Comparison of ENCODE assay signal across 23 mouse cellular contexts in genomic region chr6:5108494-5108893, GRCm38 (mm10).
DNase-seq lines count a peak whose midpoint lies in the region; ATAC-seq and TF ChIP-seq lines count a peak whose summit lies in the region.
"Had no signal": no experiment of that assay in that cellular context is flagged by ENCODE, and none has a peak within 500 bp of the region (broad histone marks: within the 10 kb centered on the region; RNA-seq: fewer than 3 reads in every experiment).

No protein-coding gene starts in this region.

- H3K9ac ChIP-seq in forebrain, embryonic 12.5 days, result no peak overlapping the region
- H3K9ac ChIP-seq in hindbrain, embryonic 14.5 days, result no peak overlapping the region
- no peak overlapping the region for H3K9ac ChIP-seq in limb, embryonic 11.5 days (ENCODE audit: low read length)
- H3K9ac ChIP-seq: forebrain, embryonic 13.5 days; forebrain, postnatal 0 days; heart, embryonic 12.5 days; hindbrain, embryonic 13.5 days had no signal

- intact Hi-C loops in left cerebral cortex, adult 2 months (cut with DNase I), result loop anchor here (2.0 kb wide), 1 partner anchor 206 kb away; the partner anchor contains the start of gene Ppp1r9a

- no peaks in the 10 kb centered on the region for H3K27me3 ChIP-seq in forebrain, embryonic 10.5 days (ENCODE audit: poor library complexity, severe bottlenecking)
- no peaks in the 10 kb centered on the region for H3K27me3 ChIP-seq in forebrain, embryonic 12.5 days
- no peaks in the 10 kb centered on the region for H3K27me3 ChIP-seq in hindbrain, embryonic 10.5 days (ENCODE audit: insufficient read depth, poor library complexity, severe bottlenecking)
- no peaks in the 10 kb centered on the region for H3K27me3 ChIP-seq in hindbrain, embryonic 14.5 days (ENCODE audit: control insufficient read depth, insufficient read depth, low read length)
- H3K27me3 ChIP-seq in embryonic facial prominence, embryonic 10.5 days (replicated peaks; ENCODE audit: low read depth, poor library complexity, severe bottlenecking), result no peaks in the 10 kb centered on the region
- H3K27me3 ChIP-seq in limb, embryonic 11.5 days (ENCODE audit: control insufficient read depth, insufficient read depth, low read length), result no peaks in the 10 kb centered on the region
- H3K27me3 ChIP-seq: forebrain, embryonic 13.5 days; heart, embryonic 12.5 days; hindbrain, embryonic 13.5 days had no signal

- H3K27ac ChIP-seq in forebrain, embryonic 10.5 days, result peak overlapping the region; percentile 66
- H3K27ac ChIP-seq in forebrain, embryonic 12.5 days, result no peak overlapping the region
- peak overlapping the region; percentile 71 for H3K27ac ChIP-seq in hindbrain, embryonic 10.5 days
- no peak overlapping the region for H3K27ac ChIP-seq in hindbrain, embryonic 14.5 days
- peak overlapping the region; percentile 72 for H3K27ac ChIP-seq in embryonic facial prominence, embryonic 10.5 days (replicated peaks)
- H3K27ac ChIP-seq in limb, embryonic 11.5 days (replicated peaks; ENCODE audit: low read depth, low read length), result peak overlapping the region; percentile 84
- no peak overlapping the region for H3K27ac ChIP-seq in left cerebral cortex, adult 2 months
- H3K27ac ChIP-seq: forebrain, embryonic 13.5 days; gastrocnemius, adult 2 months; hindbrain, embryonic 13.5 days had no signal

- no peak for ATAC-seq in forebrain, embryonic 12.5 days (ENCODE audit: low FRiP score)
- ATAC-seq in hindbrain, embryonic 14.5 days (ENCODE audit: low FRiP score), result no peak
- ATAC-seq in limb, embryonic 11.5 days (ENCODE audit: insufficient number of reproducible peaks, low FRiP score, low TSS enrichment, low read depth), result no peak
- ATAC-seq: CD4-positive, CD25-positive, alpha-beta regulatory T cell, adult 4 months; forebrain, embryonic 13.5 days; forebrain, postnatal 0 days; intestine, embryonic 16.5 days had no signal

- H3K36me3 ChIP-seq in forebrain, embryonic 10.5 days (replicated peaks), result no peaks in the 10 kb centered on the region
- no peaks in the 10 kb centered on the region for H3K36me3 ChIP-seq in forebrain, embryonic 12.5 days (replicated peaks)
- no peaks in the 10 kb centered on the region for H3K36me3 ChIP-seq in hindbrain, embryonic 10.5 days
- H3K36me3 ChIP-seq in hindbrain, embryonic 14.5 days (replicated peaks; ENCODE audit: control insufficient read depth, insufficient read depth), result no peaks in the 10 kb centered on the region
- H3K36me3 ChIP-seq in embryonic facial prominence, embryonic 10.5 days (replicated peaks), result no peaks in the 10 kb centered on the region
- no peaks in the 10 kb centered on the region for H3K36me3 ChIP-seq in limb, embryonic 11.5 days (ENCODE audit: control insufficient read depth, insufficient read depth, low read length)
- H3K36me3 ChIP-seq: G1E; heart, embryonic 12.5 days; hindbrain, embryonic 13.5 days had no signal

- no peak for DNase-seq in forebrain, embryonic 10.5 days (ENCODE audit: extremely low spot score, low spot score)
- DNase-seq in hindbrain, embryonic 10.5 days (ENCODE audit: low spot score), result no peak
- DNase-seq in hindbrain, embryonic 14.5 days (ENCODE audit: low spot score), result no peak
- DNase-seq in embryonic facial prominence, embryonic 10.5 days (ENCODE audit: low spot score), result no peak
- peak; percentile 56 for DNase-seq in limb, embryonic 11.5 days (ENCODE audit: low spot score)
- no peak for DNase-seq in adrenal gland, postnatal 14 days
- no peak for DNase-seq in left cerebral cortex, adult 2 months (ENCODE audit: extremely low spot score in 1 of 2, low spot score in 2 of 2)
- DNase-seq: adrenal gland, adult 8-10 months; B cell, adult 2 months; cerebellum, adult 11-12 months; cerebellum, adult 9-11 months; forebrain, postnatal 0 days; gastrocnemius, adult 2 months; gastrocnemius, postnatal 25 days; heart, postnatal 10 days; heart, postnatal 4 days had no signal

- H3K4me2 ChIP-seq in forebrain, embryonic 12.5 days, result no peak overlapping the region
- H3K4me2 ChIP-seq in hindbrain, embryonic 14.5 days (replicated peaks), result no peak overlapping the region
- H3K4me2 ChIP-seq in limb, embryonic 11.5 days (ENCODE audit: low read depth, severe bottlenecking), result no peak overlapping the region
- H3K4me2 ChIP-seq: forebrain, embryonic 13.5 days; heart, embryonic 12.5 days; hindbrain, embryonic 13.5 days had no signal

- TF ChIP-seq CTCF in left cerebral cortex, adult 2 months (IDR thresholded peaks at IDR 0.05), result no peak

- H3K9me3 ChIP-seq in forebrain, embryonic 10.5 days, result no peaks in the 10 kb centered on the region
- no peaks in the 10 kb centered on the region for H3K9me3 ChIP-seq in forebrain, embryonic 12.5 days
- no peaks in the 10 kb centered on the region for H3K9me3 ChIP-seq in hindbrain, embryonic 10.5 days
- H3K9me3 ChIP-seq in hindbrain, embryonic 14.5 days (ENCODE audit: control insufficient read depth, low read length), result no peaks in the 10 kb centered on the region
- no peaks in the 10 kb centered on the region for H3K9me3 ChIP-seq in embryonic facial prominence, embryonic 10.5 days
- H3K9me3 ChIP-seq in limb, embryonic 11.5 days (ENCODE audit: control insufficient read depth, low read length), result no peaks in the 10 kb centered on the region
- H3K9me3 ChIP-seq: forebrain, embryonic 13.5 days; G1E; heart, embryonic 12.5 days; hindbrain, embryonic 13.5 days had no signal

- 62% methylated on average over 3 of the region's 3 CpGs for WGBS in forebrain, embryonic 10.5 days
- 41% methylated on average over 3 of the region's 3 CpGs for WGBS in forebrain, embryonic 12.5 days
- 65% methylated on average over 3 of the region's 3 CpGs for WGBS in hindbrain, embryonic 10.5 days
- 57% methylated on average over 3 of the region's 3 CpGs for WGBS in hindbrain, embryonic 14.5 days
- 54% methylated on average over 3 of the region's 3 CpGs for WGBS in embryonic facial prominence, embryonic 10.5 days
- WGBS in limb, embryonic 11.5 days, result 21% methylated on average over 3 of the region's 3 CpGs

- H3K4me3 ChIP-seq in forebrain, embryonic 10.5 days, result no peak overlapping the region
- H3K4me3 ChIP-seq in forebrain, embryonic 12.5 days (replicated peaks), result no peak overlapping the region
- H3K4me3 ChIP-seq in hindbrain, embryonic 10.5 days, result no peak overlapping the region
- H3K4me3 ChIP-seq in hindbrain, embryonic 14.5 days (replicated peaks; ENCODE audit: low read length), result no peak overlapping the region
- no peak overlapping the region for H3K4me3 ChIP-seq in embryonic facial prominence, embryonic 10.5 days
- H3K4me3 ChIP-seq in limb, embryonic 11.5 days (ENCODE audit: low read depth, low read length), result no peak overlapping the region
- no peak overlapping the region for H3K4me3 ChIP-seq in left cerebral cortex, adult 2 months
- H3K4me3 ChIP-seq: forebrain, embryonic 13.5 days; gastrocnemius, adult 2 months; heart, embryonic 12.5 days; hindbrain, embryonic 13.5 days had no signal

- H3K4me1 ChIP-seq in forebrain, embryonic 10.5 days, result peaks cover 54% of the 10 kb centered on the region
- peaks cover 21% of the 10 kb centered on the region for H3K4me1 ChIP-seq in forebrain, embryonic 12.5 days
- peaks cover 34% of the 10 kb centered on the region for H3K4me1 ChIP-seq in hindbrain, embryonic 10.5 days (replicated peaks)
- H3K4me1 ChIP-seq in hindbrain, embryonic 14.5 days (replicated peaks; ENCODE audit: control insufficient read depth, insufficient read depth, low read length), result peaks cover 4% of the 10 kb centered on the region; the same call in 1 of the 2 replicates
- peaks cover 54% of the 10 kb centered on the region for H3K4me1 ChIP-seq in embryonic facial prominence, embryonic 10.5 days
- peaks cover 30% of the 10 kb centered on the region; the same call in 1 of the 2 replicates for H3K4me1 ChIP-seq in limb, embryonic 11.5 days (ENCODE audit: control insufficient read depth, insufficient read depth, low read length)

Comparison
In these comparisons a context has a peak if more than half of its experiments do, and no peak if none do; other contexts are left out.
1. H3K27ac ChIP-seq: peak in forebrain, embryonic 10.5 days (single experiment), hindbrain, embryonic 10.5 days (single experiment), embryonic facial prominence, embryonic 10.5 days (single experiment) and limb, embryonic 11.5 days (single experiment); none in forebrain, embryonic 12.5 days (single experiment), hindbrain, embryonic 14.5 days (single experiment) and left cerebral cortex, adult 2 months (single experiment).